In the genomic region with DNA sequence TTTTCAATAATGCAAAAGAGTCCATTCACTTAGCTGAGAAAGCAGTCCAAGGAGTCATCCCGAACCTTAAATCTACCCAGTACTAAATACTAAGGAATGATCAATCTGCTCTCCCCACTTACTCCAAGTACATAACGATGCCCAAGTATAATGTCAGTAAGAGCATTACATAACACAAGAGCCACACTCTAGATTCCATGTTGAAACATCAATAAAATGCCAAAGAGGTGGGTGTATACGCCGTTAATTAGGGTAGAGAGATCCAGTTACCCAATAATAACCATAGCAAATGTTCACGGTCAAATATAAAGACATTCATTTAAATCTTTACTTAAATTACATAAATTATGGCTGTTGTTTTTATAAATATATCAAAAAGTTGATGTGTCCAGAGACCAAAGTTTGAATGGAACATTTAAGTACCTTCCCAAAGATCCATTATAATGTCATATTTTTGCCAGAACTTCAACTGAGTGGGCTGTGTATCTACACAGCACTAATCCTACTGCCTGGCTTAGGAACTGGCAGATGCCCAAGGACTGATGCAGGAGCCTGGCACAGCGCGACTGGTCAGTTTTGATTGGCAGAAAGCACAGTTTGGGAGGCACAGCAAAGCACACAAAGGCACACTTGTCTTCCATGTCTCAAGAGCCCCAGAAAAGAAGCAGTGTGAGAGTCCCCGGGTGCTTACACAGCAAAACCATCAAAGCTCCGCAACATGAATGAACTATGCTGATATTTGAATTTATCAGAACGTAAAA, we compare ENCODE assay signal across 8 mouse cellular contexts. TPM values are rescaled to one million over a fixed set of nuclear protein-coding genes. Genes with fewer than 3 reads are reported as not detected.
DNase-seq lines count a peak whose midpoint lies in the region; ATAC-seq and TF ChIP-seq lines count a peak whose summit lies in the region.

No protein-coding gene starts in this region.

- no peak overlapping the region for H3K27ac ChIP-seq in kidney, adult 2 months (ENCODE audit: insufficient read depth, low read depth, low read length)
- no peak overlapping the region for H3K27ac ChIP-seq in kidney, embryonic 14.5 days (ENCODE audit: low read depth, low read length)
- H3K27ac ChIP-seq in forebrain, embryonic 16.5 days (ENCODE audit: low read length), result no peak overlapping the region
- H3K27ac ChIP-seq in midbrain, embryonic 15.5 days, result no peak overlapping the region; the same call in 1 of the 2 replicates

- 75% methylated on average over 10 of the region's 10 CpGs for WGBS in kidney, adult 2 months
- WGBS in kidney, embryonic 14.5 days, result 82% methylated on average over 10 of the region's 10 CpGs
- WGBS in forebrain, embryonic 16.5 days, result 30% methylated on average over 10 of the region's 10 CpGs
- 63% methylated on average over 10 of the region's 10 CpGs for WGBS in midbrain, embryonic 15.5 days

- ATAC-seq in kidney, embryonic 14.5 days (ENCODE audit: low FRiP score, low TSS enrichment), result no peak
- peak; percentile 95 for ATAC-seq in forebrain, embryonic 16.5 days
- peak; percentile 95 for ATAC-seq in midbrain, embryonic 15.5 days (replicated peaks)
- ATAC-seq in megakaryocyte-erythroid progenitor cell, adult 5-6 weeks (replicated peaks; ENCODE audit: low FRiP score, low TSS enrichment, poor library complexity, severe bottlenecking), result no peak

- H3K27me3 ChIP-seq in kidney, adult 2 months (replicated peaks; ENCODE audit: control insufficient read depth, insufficient read depth, low read length), result no peaks in the 10 kb centered on the region
- no peaks in the 10 kb centered on the region for H3K27me3 ChIP-seq in kidney, embryonic 14.5 days (ENCODE audit: control insufficient read depth, insufficient read depth, low read length)
- no peaks in the 10 kb centered on the region for H3K27me3 ChIP-seq in forebrain, embryonic 16.5 days (replicated peaks; ENCODE audit: control insufficient read depth, insufficient read depth, low read length)
- no peaks in the 10 kb centered on the region for H3K27me3 ChIP-seq in midbrain, embryonic 15.5 days (replicated peaks)

- TF ChIP-seq POLR2A in kidney, adult 2 months (IDR thresholded peaks at IDR 0.05; ENCODE audit: low read depth, low read length), result no peak
- no peak for TF ChIP-seq POLR2A in brain, embryonic 14.5 days (IDR thresholded peaks at IDR 0.05; ENCODE audit: borderline replicate concordance, extremely low read depth, insufficient read depth, insufficient read length, poor library complexity, severe bottlenecking)

- no peak for TF ChIP-seq CTCF in kidney, adult 2 months (conservative IDR thresholded peaks at IDR 0.05; ENCODE audit: insufficient read depth, insufficient read length, low read depth, low read length)
- no peak for TF ChIP-seq CTCF in brain, embryonic 14.5 days (IDR thresholded peaks at IDR 0.05; ENCODE audit: borderline replicate concordance, extremely low read depth, insufficient read depth, insufficient read length)

- DNase-seq in kidney, adult 2 months, result peak; percentile 10
- peak; percentile 94 for DNase-seq in brain, embryonic 14.5 days (ENCODE audit: low read depth)
- DNase-seq in layer of hippocampus, postnatal 36 days, result peak; percentile 71 to 78
- no peak for DNase-seq in B cell, adult 2 months

- no peak overlapping the region for H3K4me3 ChIP-seq in kidney, adult 2 months (ENCODE audit: insufficient read depth, low read depth, low read length)
- H3K4me3 ChIP-seq in kidney, embryonic 14.5 days (ENCODE audit: low read length), result no peak overlapping the region
- H3K4me3 ChIP-seq in forebrain, embryonic 16.5 days (replicated peaks; ENCODE audit: low read length), result no peak overlapping the region
- no peak overlapping the region for H3K4me3 ChIP-seq in midbrain, embryonic 15.5 days

- no peaks in the 10 kb centered on the region for H3K9me3 ChIP-seq in kidney, embryonic 14.5 days (ENCODE audit: control insufficient read depth, low read length)
- H3K9me3 ChIP-seq in forebrain, embryonic 16.5 days (ENCODE audit: control insufficient read depth, low read length), result no peaks in the 10 kb centered on the region
- H3K9me3 ChIP-seq in midbrain, embryonic 15.5 days, result no peaks in the 10 kb centered on the region

- H3K4me2 ChIP-seq in kidney, embryonic 14.5 days (replicated peaks; ENCODE audit: low read depth, low read length), result no peak overlapping the region
- no peak overlapping the region for H3K4me2 ChIP-seq in forebrain, embryonic 16.5 days (ENCODE audit: low read length)
- no peak overlapping the region for H3K4me2 ChIP-seq in midbrain, embryonic 15.5 days

- no peaks in the 10 kb centered on the region for H3K36me3 ChIP-seq in kidney, adult 2 months (ENCODE audit: control insufficient read depth, insufficient read depth, low read length)
- H3K36me3 ChIP-seq in kidney, embryonic 14.5 days (ENCODE audit: control insufficient read depth, insufficient read depth, low read length), result no peaks in the 10 kb centered on the region
- no peaks in the 10 kb centered on the region for H3K36me3 ChIP-seq in forebrain, embryonic 16.5 days (ENCODE audit: control insufficient read depth, insufficient read depth)
- H3K36me3 ChIP-seq in midbrain, embryonic 15.5 days (replicated peaks), result no peaks in the 10 kb centered on the region

- no peak overlapping the region for H3K9ac ChIP-seq in kidney, embryonic 14.5 days (ENCODE audit: low read depth, low read length)
- no peak overlapping the region for H3K9ac ChIP-seq in forebrain, embryonic 16.5 days (replicated peaks; ENCODE audit: low read depth, low read length)
- H3K9ac ChIP-seq in midbrain, embryonic 15.5 days, result no peak overlapping the region

- no peaks in the 10 kb centered on the region; the same call in 1 of the 2 replicates for H3K4me1 ChIP-seq in kidney, adult 2 months (ENCODE audit: control insufficient read depth, insufficient read depth, low read length)
- 0 out of 2 replicates have a peak, but pooled peaks cover 5% of the 10 kb centered on the region for H3K4me1 ChIP-seq in kidney, embryonic 14.5 days (ENCODE audit: control insufficient read depth, insufficient read depth, low read length)
- peaks cover 3% of the 10 kb centered on the region; the same call in 1 of the 2 replicates for H3K4me1 ChIP-seq in forebrain, embryonic 16.5 days (replicated peaks; ENCODE audit: control insufficient read depth, insufficient read depth, low read length)
- H3K4me1 ChIP-seq in midbrain, embryonic 15.5 days, result no peaks in the 10 kb centered on the region

RNA-seq across cellular contexts. Expression of a gene that starts 55.5 kb away (rescaled TPM):
- 3.7 and 4.7 TPM in 2 replicates for polyA plus RNA-seq in kidney, adult 2 months (2012; rRNA removed)
- 17.8 and 17.9 TPM in 2 replicates for polyA plus RNA-seq in kidney, embryonic 14.5 days (2014; fragmentation: Nextera tagmentation; extraction: Ambion mirVana)
- polyA plus RNA-seq in brain, embryonic 14.5 days (2012; rRNA removed), result 24.2 and 31.0 TPM in 2 replicates
- 4.1 and 4.7 TPM in 2 replicates for polyA plus RNA-seq in forebrain, embryonic 16.5 days (2015; fragmentation: Nextera tagmentation; extraction: Ambion mirVana)
- total RNA-seq in layer of hippocampus, postnatal 36 days (2021), result 10 to 100 TPM; 18.9 to 19.0 TPM
- 13.6 and 14.1 TPM in 2 replicates for polyA plus RNA-seq in midbrain, embryonic 15.5 days (2015; fragmentation: Nextera tagmentation; extraction: Ambion mirVana)
- 27.9 and 35.0 TPM in 2 replicates for total RNA-seq in megakaryocyte-erythroid progenitor cell, adult 5-6 weeks (2014; fragmentation: Nextera tagmentation)
- 57.6 and 66.1 TPM in 2 replicates for total RNA-seq in megakaryocyte-erythroid progenitor cell, adult 5-6 weeks (2017)

Comparison
In these comparisons a context has a peak if more than half of its experiments do, and no peak if none do; other contexts are left out.
1. DNase-seq: peak in kidney, adult 2 months (single experiment), brain, embryonic 14.5 days (single experiment) and layer of hippocampus, postnatal 36 days (2 of 2); none in B cell, adult 2 months (0 of 2).
2. ATAC-seq: peak in forebrain, embryonic 16.5 days (single experiment) and midbrain, embryonic 15.5 days (single experiment); none in kidney, embryonic 14.5 days (single experiment) and megakaryocyte-erythroid progenitor cell, adult 5-6 weeks (single experiment).